Mouse (Mus musculus) G1E (cell line): ENCODE data around the gene Ssbp3.

Experiments used
- CTCF ChIP-seq: IDR thresholded peaks from 2 replicates; pipeline ENCODE4 v1.5.1; 2012; ENCODE audit warnings: low read depth, low read length, inconsistent platforms, mixed read lengths
- GATA1 ChIP-seq: IDR thresholded peaks from 2 replicates; pipeline ENCODE4 v1.6.1; 2012; ENCODE audit warnings: borderline replicate concordance, low read length, inconsistent platforms, mixed read lengths
- GATA2 ChIP-seq: IDR thresholded peaks from 2 replicates; pipeline ENCODE4 v1.6.1; 2012; ENCODE audit warnings: low read depth, low read length, inconsistent platforms, borderline replicate concordance
- TAL1 ChIP-seq: conservative IDR thresholded peaks from 2 replicates; pipeline ENCODE4 v1.6.1; 2012; ENCODE audit warnings: low read depth, low read length, inconsistent platforms, mixed read lengths

DNA sequence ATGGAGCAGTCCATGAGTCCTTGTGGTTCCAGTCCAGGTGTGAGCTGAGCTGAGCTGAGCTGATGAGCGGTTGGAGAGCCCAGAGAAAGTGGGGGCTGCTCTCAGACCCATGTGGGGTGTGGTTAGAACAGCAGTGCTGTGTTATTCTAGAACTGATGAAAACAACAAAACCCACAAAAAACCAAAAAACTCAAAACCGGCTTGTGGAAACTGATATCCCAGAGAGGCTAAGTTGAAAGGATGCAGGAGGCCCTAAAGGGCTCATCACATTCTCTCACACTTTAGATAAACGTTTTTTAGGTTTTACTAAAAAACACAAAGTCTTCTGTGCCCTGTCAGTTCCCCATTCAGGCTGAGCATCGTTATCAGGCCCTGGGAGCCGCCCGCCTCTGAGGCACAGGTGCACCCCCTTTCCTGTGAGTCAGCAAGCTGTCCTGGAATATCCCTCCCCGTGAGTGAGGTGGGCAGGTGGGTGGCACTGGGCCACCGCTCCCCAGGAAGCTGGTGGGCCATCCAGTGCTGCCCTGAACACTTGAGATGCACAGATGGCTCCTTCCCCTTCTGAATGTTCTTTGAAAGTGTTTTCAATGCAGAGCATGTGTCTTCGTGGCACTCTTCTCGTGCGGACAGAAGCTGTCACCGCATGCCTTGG lies 24.6 kb downstream of the Ssbp3 start:
- no peak for TF ChIP-seq CTCF
- TF ChIP-seq GATA2 = no peak
- TF ChIP-seq GATA1 = no peak
- peak; percentile 12; the same call in 1 of the 2 replicates for TF ChIP-seq TAL1
